Mouse (Mus musculus): ENCODE data around the gene Hist1h2bh.
A peak's percentile ranks its signal among the peaks of the same experiment; 100 is the strongest.
"Not testable (repeated sequence)": the region's sequence is repeated elsewhere in the genome, so short reads cannot be mapped to it uniquely, and the experiment has no call there.

Gene Hist1h2bh

GRCm38 (mm10) chr13:23551931-23552914 is 9.0 kb upstream of the Hist1h2bh start:
- no peak for DNase-seq (ENCODE audit: extremely low spot score, low spot score)

- DNase-seq (ENCODE audit: extremely low spot score, low spot score) = peak; percentile 94
These were observed 8.1 kb upstream of the Hist1h2bh start, which contains the start of gene Hist1h4f for GRCm38 (mm10) chr13:23551146-23551834. Hist1h4f (minus strand) TSS chr13:23551648.

DNA sequence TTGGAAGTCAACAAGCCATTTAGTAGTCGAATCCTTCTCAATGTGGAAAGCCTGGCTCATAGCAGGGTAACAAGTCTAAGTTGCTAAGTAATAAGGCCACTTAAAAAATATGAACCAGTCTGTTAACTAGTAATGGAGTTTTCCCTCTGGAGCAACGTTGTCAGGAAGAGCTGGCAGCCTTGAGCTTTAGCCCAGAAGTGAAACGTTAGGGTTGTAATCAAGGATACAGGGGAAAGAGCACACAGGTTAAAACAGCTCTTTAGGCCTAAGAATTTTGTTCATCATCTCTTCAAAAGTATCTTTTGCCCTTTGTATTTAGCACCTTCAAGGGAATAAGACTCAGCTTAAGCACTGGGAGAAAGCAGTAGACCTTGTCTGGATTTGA is 7.6 kb upstream of the Hist1h2bh start:
- no peak for DNase-seq (ENCODE audit: extremely low spot score, low spot score)

DNA sequence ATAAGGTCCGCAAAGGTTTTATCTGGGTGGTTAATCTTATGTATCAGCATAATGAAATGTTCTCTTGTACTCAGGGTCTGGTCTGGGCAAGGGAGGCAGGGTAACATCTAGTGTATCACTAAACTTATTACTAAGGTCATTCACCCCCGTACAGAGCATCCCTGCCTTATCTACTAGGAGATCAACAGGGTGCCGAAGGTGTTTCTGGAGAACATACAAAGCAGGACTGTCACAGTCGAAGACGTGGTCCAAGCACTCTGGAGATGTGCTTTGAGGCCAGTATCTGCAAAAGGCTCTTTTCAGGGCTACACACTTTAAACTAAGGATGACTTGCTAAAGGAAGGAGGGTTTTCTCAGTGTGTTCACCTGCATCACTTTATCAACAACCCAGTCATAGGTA is 3.5 kb upstream of the Hist1h2bh start:
- no peak for DNase-seq (ENCODE audit: extremely low spot score, low spot score)

DNA sequence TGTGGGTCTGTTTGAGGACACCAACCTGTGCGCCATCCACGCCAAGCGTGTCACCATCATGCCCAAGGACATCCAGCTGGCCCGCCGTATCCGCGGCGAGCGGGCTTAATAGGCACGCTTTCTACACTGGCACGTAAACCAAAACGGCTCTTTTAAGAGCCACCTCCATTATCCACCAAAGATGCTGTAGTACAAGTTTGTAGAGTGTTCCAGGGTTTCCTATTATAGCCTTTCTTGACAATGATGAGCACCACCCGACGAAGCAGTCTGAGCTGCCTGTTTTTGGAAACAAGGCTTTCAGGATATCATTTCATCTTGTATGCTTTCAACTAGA is 1.6 kb upstream of the Hist1h2bh start:
- DNase-seq (ENCODE audit: extremely low spot score, low spot score) = not testable (repeated sequence)

GRCm38 (mm10) chr13:23543965-23544786 is 984 bp upstream of the Hist1h2bh start, which contains the start of gene Hist1h3f:
Hist1h3f (plus strand) TSS chr13:23544052.
- no peak for DNase-seq (ENCODE audit: extremely low spot score, low spot score)

DNA sequence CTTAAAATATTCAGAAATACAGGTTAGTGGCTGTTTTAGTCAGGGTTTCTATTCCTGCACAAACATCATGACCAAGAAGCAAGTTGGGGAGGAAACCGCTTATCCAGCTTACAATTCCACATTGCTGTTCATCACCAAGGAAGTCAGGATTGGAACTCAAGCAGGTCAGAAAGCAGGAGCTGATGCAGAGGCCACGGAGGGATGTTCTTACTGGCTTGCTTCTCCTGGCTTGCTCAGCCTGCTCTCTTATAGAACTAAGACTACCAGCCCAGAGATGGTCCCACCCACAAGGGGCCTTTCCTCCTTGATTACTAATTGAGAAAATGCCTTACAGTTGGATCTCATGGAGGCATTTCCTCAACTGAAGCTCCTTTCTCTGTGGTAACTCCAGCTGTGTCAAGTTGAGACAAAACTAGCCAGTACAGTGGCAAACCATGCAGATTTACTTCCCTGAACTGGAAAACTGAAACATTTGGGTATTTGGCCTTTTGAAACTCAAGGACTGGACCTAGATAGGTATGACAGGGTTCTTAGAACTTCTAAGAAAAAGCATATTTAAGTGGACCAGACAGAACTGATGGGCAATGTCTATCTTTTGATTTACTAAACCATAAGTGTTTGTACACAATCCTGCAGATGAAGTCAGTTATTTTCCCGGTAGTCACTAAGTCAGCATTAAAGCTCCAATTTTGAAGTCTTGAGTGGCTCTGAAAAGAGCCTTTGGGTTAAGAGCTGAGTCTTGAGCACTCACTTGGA is 789 bp downstream of the Hist1h2bh start:
- not testable (repeated sequence) for DNase-seq (ENCODE audit: extremely low spot score, low spot score)

DNA sequence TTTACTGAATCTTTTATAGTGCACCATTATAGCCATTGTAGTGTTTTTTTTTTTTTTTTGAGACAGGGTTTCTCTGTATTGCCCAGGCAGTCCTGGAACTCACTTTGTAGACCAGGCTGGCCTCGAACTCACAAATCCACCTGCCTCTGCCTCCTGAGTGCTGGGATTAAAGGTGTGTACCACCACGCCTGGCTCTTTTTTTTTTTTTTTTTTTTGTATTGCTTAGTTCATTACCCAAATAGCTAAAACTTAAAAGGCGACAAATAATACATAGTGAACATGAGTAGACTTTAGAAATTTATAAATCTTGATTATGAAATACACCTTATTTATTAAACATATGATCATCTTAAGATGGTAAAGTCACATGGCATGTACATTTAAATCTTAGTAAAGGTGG is 1.7 kb downstream of the Hist1h2bh start:
- DNase-seq (ENCODE audit: extremely low spot score, low spot score) = no peak

- not testable (repeated sequence) for DNase-seq (ENCODE audit: extremely low spot score, low spot score)
These were observed 3.4 kb downstream of the Hist1h2bh start for GRCm38 (mm10) chr13:23539821-23540220.

GRCm38 (mm10) chr13:23538249-23538648 is 4.9 kb downstream of the Hist1h2bh start:
- no peak for DNase-seq (ENCODE audit: extremely low spot score, low spot score)

DNA sequence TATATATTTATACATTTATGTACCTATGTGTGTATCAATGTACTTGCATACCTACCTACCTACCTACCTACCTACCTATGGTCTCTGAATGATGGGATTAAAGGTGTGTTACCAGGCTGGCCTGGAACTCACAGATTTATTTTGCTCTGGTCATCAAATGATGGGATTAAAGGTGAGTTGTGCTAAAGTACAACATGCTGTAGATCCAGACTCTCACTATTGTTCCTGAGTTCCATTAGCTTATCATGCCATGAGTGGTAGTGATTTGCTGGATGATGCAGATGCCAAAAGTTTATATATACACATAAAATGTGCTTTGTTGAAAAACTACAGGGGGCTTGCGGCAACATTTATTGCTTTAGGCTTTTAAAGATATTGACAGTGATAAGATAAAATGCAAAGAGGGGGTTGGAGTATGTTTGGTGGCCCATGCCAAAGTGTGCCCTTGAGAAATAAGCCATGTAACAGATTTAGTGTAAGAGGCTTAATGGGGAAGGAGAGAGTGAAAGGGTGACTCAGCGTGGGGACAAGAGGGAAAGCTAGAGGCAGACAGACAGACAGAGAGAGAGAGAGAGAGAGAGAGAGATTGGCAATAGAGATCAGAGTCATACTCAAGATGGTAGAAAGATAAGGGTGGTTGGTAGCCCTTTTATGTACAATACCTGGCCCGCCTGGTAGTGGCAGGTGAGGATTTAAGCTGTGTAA is 6.0 kb downstream of the Hist1h2bh start:
- DNase-seq (ENCODE audit: extremely low spot score, low spot score) = no peak

DNA sequence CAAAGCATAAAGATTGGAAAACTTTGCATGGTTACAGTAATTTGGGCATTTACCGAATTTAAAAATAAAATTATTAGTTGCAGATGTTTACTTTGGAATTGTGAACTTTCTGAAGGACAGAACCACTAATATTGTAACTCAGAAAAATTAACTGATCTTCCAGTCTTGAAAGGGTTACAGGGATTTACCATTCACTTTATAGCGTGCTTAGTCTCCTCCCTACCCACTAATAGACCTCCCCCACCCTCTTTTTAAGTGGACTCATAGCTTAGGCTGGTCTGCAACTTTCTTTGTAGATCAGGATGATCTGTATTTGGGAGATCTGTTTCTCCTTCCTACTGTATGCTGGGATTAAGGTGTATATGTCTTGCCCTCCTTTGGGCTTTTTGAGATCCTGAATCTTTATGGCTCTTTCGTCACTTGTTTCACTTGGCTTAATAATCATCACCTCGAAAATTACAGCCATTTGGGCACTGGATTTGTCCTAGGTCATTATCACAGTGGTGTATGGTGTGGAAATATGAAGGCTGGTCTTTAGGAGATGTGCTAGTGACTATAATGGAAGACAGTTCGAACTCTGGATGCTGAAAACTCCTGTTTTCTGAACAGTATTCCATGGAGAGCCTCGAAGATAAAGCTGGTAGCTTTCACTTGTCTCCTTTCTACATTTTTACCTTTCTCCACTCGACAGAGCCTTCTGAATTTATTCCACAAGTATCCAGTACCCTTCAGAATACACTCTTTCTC is 6.9 kb downstream of the Hist1h2bh start:
- no peak for DNase-seq (ENCODE audit: extremely low spot score, low spot score)

DNA sequence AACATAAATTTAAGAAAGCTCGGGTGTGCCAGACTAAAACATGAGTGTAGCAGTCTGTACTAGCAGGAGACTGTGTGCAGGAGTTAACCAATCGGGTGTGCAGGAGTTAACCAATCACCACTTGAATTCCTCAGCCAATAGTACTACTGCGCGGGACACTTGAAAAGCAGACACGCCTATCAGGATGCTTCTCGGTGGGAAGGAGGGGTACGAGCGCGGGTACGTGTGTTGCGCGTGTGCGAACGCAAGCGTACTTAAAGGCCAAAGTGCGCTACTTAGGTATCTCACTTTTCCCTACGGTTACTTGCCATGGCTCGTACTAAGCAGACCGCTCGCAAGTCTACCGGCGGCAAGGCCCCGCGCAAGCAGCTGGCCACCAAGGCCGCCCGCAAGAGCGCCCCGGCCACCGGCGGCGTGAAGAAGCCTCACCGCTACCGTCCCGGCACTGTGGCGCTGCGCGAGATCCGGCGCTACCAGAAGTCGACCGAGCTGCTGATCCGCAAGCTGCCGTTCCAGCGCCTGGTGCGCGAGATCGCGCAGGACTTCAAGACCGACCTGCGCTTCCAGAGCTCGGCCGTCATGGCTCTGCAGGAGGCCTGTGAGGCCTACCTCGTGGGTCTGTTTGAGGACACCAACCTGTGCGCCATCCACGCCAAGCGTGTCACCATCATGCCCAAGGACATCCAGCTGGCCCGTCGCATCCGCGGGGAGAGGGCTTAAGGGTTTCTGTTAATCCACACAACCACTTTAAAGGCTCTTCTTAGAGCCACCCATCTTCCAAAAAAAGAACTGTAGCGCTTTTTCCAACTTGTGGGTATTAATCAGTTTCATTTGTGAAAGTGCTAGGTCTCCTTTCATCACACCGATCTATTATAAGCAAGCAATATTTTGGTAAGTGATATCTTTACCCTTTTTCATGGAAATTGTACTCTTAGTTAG is 7.8 kb downstream of the Hist1h2bh start, which contains the start of gene Hist1h3g:
Gene Hist1h3g (plus strand): TSS at position 286 of the 939 bp plus-strand sequence.
- peak; percentile 89 for DNase-seq (ENCODE audit: extremely low spot score, low spot score)

DNA sequence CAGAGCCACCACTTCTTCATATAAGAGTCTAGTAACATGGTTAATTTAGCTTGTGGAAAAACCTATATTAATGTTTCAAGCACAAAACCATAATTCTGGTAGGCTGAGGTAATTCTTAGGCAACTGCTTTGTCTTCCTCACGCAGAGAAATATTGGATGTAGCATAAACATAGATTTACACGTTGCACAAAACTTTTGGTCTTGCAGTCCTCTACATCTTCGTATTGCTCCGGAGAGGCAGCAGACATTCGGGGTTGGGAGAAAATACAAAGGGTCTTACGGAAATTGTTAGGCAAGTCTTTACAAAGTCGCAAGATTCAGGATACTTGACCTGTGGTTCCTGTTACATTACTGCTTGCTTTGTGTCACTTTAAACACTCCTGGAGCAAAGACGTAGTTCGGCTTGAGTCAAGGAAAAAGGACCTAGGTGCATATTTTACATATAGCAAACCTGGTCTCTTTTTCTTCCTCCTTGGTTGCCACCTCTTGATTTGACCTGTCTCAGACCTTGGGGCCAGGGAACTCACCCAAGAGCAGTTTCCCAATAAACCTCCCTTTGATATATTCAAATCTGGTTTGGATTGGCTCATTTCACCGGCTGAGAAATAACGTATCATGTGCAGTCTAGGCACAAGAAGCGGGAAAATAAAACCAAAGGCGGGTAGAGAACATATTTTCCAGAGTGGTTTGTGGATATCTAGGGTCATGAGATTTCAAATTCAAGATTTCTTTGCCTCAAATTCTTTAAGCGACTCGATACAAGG is 8.6 kb downstream of the Hist1h2bh start:
- DNase-seq (ENCODE audit: extremely low spot score, low spot score) = no peak

DNA sequence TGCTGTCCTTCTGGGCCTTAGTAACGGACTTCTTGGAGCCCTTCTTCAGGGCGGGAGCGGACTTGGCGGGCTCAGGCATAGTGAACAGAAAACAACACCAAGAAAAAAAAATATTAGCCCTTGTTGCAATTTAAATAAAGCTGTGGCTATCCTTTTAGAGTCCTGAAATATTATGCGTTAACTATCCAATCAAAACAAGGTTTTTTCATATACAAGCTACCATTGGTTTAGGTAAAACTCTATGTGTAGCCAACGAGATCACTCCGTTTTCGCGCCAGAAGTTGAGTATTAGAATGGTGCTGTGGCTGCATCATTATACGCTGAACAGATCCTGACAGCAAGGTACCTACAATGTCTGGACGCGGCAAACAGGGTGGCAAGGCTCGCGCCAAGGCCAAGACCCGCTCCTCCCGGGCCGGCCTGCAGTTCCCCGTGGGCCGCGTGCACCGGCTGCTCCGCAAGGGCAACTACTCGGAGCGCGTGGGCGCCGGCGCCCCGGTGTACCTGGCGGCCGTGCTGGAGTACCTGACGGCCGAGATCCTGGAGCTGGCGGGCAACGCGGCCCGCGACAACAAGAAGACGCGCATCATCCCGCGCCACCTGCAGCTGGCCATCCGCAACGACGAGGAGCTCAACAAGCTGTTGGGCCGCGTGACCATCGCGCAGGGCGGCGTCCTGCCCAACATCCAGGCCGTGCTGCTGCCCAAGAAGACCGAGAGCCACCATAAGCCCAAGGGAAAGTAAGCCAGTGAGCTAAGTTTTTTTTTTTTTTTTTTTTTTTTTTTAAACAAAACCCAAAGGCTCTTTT is 9.4 kb downstream of the Hist1h2bh start, which contains the start of gene Hist1h2af:
Gene Hist1h2af (plus strand): TSS at position 347 of the 808 bp plus-strand sequence.
- DNase-seq (ENCODE audit: extremely low spot score, low spot score) = peak; percentile 79

- peak; percentile 27 for DNase-seq (ENCODE audit: extremely low spot score, low spot score)
These were observed 10.7 kb downstream of the Hist1h2bh start for GRCm38 (mm10) chr13:23532262-23533075.
